Mouse (Mus musculus): ENCODE results near the gene Pde7b.

Pde7b gene

GRCm38 (mm10) chr10:20409181-20409580, 315.7 kb downstream of the Pde7b start:
- no peak for DNase-seq

DNA sequence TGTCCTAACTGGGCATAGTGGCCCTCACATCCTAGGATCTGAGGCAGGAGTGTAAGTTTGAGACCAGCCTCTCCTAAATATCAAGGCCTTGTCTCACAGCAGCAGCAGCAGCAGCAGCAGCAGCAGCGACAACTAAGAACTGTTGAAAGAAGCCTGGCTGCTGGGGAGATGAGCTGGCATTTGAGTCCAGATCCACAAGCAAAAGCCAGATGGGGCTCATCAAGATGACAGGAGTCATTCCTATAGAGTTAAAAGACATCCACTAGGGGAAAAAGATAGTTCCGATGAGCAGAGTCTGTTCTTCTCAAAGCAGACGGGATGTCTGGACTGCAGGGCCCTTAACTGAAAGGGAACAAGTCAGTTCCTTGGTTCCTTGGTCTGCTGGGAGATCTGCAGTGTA, 316.5 kb downstream of the Pde7b start:
- no peak for DNase-seq

DNA sequence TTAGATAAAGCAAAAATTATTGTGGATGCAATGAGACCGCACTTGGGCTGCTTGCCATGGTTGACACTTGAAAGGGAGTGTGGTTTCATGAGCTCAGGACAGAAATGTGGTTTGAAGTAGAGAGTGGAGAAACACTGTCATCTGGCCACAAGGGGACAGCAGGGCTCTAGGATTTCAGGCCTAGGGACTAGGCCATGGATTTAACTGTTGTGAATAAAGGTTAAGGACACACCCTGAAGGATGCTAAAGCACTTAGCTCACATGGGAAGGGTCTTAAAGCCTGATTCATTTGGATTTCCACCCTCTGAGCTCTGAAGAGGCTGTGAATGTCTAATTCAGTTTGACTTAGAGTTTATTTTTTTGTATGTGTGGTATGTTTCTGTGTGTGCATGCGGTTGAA, 319.4 kb downstream of the Pde7b start:
- DNase-seq = no peak

DNA sequence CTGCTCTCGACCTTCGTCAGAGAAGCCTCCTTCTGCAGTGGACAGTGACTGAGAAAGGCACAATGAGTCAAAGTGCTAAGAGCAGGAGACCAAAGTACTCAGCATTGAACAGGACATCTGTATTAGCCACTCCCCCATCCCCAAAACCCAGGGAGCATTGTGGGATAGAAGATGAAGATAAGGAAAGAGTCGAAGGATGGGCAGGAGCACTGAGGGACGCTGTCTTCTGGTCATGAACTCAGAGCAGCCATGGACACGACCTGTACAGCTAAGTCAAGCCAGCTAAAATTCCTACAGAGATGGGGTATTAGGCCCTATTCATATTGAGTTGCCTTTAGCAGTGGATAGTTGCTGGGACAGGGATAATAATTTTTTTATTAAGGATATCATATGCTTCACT, 321.9 kb downstream of the Pde7b start:
- no peak for DNase-seq

DNA sequence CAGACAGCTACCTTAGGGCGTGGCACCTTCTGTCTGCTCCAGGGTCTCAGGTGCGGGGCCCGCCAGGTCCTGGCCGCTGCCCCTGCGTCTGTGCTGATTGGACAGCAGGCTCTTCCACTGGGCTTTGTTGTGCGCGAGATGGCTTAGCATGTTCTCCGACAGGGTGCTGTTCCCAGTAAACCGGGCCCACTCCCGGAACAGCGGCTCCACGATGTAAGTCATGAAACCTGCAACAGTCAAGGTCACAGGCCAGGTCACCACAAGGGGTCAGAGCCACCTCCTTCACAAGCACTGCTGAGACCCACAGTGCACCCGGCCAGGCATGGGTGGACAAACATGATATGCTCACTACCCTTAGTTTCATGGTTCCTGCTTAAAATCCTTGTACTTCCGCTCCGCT, 324.5 kb downstream of the Pde7b start:
- no peak for DNase-seq

DNA sequence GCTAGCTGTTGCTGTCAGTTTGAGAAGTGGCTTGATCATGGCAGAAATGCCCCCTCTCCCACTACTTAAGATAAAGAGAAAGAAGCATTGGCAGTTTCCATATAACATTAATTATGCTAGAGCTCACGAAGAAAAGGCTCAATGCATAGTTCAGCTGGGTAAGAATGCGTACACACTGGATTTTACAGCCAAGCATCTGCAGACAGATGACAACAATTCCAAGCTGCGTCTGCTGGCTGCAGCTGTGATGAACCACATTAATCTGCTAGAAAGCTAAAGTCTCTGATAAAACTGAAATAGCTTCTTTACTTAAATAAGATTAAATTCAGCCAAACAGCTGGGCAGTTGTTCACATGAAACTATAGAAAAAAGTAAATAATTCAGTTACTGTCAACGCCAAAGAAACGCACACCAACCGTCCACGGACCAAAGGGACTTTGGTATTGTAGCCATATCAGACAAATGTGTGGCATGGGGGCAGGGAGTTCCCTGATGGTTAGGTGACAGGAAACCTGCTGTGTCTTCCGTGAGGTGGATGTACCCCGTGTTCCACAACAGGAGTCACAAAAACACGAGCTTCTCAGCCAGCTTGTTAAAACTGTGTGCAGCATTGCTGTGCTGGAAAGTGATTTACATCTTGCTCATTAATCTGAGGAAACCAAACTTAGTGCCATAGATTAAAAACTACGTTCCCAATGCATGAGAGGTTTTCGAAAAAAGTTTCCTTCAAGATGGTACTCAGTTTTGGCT, 326.1 kb downstream of the Pde7b start:
- no peak for DNase-seq

GRCm38 (mm10) chr10:20398224-20398623, 326.7 kb downstream of the Pde7b start:
- no peak for DNase-seq

DNA sequence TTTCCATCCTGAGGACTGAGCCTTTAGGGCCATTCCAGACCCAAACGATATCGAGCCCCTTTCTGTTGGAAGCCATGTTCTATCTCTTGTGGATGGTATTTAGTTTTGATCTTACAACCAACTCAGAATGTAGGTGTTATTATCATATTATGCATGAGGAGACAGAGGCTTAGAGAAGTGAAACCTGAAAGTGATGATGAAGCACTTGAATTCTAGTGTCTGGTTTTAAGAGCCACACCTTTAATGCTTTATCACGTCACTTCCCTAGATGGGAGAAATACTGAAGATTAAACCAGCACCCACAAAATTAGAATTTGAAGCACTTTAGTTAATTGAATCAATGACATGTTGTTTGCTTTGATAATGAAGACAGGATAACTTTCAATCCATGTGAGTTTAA, 329.1 kb downstream of the Pde7b start:
- no peak for DNase-seq

DNA sequence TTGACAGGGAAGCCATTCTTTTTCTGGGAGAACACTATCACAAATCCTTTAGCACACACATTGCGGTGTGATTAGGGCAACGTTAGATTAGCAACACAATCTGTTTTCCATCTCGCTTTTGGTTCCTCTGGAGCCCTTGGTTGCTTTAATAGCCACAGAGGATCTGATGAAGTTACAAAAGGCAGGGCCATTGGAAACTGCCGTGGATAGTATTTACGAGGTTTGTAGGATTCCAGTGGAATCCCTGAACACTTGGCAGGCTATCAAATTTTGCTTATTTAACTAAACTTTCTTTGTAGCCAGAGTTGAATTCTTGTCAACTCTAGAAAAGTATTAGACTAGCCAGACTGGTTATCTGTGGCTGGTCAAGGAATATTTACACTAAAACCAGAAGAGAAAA, 330.1 kb downstream of the Pde7b start:
- no peak for DNase-seq

DNA sequence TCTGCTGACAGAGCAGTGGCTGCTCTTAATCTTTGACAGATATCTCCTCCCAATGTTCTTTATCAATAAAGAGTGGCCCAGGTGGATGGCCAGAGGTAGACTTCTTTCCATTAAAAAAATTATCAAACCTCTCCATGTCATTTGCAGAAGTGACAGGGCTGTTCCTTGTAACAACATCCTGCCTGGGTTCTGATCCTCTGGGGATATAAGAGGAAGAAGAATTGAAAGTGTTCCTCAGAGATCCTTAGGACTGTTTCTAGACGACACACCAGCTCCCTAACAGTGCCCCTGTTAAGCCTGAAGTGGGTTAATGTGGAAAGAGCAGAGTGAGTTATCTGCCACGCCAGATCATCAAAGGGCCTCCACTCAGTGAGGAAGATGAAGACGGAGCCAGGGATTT, 334.3 kb downstream of the Pde7b start:
- DNase-seq = no peak

DNA sequence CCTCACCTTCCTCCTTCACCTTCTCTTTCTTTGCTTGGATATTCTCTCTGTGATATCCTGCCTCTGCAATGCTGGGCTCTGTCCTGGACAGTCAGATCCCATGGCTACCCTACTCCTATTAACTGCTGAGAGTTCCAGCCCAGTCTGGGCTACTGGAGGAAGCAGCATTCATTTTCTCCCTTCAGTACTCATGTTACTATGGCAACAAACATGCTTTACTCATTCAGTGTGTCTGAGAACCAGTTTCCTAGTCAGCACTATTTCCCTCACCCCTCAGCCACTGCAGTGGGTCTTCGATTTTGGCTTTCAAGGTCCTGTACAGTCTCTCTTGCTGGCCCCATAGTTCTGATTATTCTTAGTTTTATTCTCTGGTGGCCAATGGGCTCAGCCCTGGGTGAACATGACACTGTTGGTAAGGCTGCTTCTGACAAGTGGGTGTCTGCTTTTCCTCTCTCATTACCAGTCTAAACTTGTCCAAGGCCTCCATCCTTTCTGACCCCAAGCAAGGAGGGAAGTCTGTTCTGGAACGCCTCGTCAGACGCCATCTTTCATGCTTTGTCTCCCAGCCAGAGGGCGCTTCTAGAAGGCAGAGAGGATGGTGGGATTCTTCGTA, 342.0 kb downstream of the Pde7b start:
- no peak for DNase-seq

GRCm38 (mm10) chr10:20381352-20381751, 343.5 kb downstream of the Pde7b start:
- DNase-seq = no peak

DNA sequence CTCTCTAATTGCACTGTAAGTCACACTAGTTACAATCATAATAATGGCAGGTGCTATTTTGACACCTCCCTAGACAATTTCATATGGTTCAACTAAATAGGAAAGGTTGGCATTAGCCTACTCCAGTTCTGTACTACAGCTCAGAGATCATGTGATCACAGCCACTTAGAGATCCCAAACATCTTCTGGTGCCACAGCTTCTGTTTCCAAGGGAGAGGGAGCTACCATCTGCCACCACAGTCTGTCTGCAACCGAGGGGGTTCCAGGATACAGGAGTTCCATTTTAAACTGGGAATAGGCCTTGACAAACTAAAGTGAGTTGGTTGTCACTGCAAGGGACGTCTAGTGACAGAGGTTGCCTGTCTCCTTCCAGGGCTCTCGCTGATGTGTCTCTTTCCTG, 344.1 kb downstream of the Pde7b start:
- DNase-seq = no peak

DNA sequence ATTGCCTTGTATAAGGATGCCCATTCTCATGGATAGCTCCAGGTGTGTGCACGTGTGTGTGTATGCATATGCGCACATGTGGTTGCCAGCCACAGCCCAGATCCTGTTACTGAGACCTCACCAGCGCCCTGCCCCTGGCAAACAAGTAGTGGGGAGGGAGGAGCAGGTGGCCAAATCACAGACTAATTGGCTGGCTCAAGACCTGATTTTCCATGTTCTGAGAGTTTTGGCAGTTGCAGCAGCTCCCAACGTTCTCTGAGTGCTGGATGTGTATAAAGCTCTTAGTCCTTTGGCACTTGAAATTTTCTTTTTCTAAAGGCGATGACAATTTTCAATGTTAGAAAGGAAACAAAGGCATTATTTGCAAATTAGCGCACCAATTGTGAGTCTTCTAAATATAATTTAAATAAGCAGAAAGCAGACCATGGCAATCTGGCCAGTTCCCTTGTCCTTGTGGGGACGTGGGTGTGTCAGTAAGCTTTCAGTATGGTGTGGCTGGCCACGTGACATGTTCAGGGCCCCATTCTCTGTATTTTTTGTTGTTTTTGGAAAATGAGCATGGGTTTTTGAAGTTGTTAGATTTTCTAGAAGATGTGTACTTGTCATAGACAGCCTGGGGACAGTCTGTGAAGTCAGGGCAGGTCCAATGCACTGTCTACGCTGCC, 345.7 kb downstream of the Pde7b start:
- no peak for DNase-seq

DNA sequence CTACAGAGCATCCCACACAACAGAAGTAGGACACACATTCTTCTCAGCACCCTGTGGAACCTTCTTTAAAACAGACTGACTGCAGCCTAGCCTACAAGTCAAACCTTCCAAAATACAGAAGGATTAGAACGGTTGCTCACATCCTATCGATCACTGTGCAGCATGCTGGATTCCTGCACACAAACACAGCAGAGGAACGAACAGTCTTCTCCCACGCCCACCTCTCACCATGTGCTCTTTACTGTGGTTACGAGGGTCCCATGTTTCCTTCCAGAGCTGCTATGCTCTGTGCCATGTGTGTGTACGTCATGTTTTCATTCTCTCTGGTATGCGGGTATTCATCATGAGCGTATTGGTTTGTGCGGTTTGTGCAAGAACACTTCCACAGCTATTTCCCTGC, 347.3 kb downstream of the Pde7b start:
- no peak for DNase-seq

DNA sequence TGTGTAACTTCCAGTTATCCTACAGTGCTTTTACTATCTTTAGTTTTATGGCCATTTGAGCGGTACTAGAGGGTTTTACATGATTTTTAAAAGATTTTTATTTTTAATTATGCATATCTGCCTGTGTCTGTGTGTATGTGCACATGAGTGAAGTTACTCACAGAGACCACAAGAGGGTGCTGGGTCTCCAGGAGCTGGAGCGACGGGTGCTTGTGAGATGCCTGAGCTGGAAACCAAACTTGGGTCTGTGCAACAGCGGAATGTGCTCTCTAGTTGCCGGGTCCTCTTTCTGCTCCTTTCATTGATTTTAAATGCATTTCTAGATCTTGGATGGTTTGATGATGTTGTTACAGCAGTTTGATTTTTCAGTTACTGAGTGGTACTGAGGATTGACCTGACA, 352.8 kb downstream of the Pde7b start:
- no peak for DNase-seq

DNA sequence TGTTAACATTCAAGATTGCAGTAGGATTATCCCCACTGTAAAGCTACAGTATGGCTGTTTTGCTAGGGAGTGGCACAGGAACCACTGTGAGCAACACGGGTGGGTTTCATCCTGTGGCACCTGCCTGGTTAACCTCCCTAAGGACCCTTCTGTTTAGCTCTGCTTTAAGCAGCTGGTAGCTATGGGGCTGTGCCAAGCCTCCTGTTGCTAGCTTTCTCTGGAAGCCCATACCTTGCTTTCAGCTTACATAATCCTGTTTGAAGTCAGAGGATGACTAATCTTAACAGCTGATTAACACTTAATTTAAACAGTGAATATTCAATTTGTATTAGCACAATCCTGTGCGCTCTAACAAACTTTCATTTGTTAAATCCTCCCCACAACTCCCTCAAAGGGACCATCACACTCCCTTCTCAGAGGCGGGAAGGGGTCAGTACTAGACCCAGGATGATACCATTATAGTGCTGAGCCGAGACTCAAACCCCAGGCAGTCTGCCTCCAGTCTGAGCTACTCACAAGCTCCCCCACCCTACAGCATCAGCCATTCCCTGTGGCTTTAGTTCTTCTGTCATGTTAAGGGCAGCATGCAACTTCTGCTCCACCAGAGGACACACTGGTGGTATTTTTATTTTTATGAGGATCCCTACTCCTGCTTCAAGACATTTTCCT, 362.3 kb downstream of the Pde7b start:
- DNase-seq = no peak

- DNase-seq = no peak
Measured at GRCm38 (mm10) chr10:20361542-20362449, 363.1 kb downstream of the Pde7b start.

GRCm38 (mm10) chr10:20348894-20349293, 376.0 kb downstream of the Pde7b start:
- no peak for DNase-seq

Measured in thymus, adult 18-20 months (tissue).